Comparison of ENCODE assay signal across 16 mouse cellular contexts in the genomic region with DNA sequence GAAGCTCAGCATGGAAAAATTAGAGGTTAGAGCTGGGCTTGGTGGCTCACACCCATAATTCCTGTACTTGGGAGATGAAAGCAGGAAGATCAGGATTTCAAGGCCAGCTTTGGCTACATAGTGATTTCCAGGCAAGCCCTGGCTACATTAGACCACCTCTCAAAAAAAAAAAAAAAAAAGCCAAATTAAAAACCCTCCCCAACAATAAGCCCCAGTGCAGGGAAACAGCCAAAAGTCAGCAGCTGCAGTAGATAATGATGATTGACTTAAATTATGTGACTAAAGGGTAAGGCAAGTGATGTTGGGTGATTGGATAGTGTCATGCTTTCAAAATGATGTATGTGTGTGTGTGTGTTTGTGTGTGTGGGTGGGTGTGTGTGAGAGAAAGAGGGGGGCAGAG. TPM values are rescaled to one million over a fixed set of nuclear protein-coding genes. Genes with fewer than 3 reads are reported as not detected.
A peak's percentile ranks its signal among the peaks of the same experiment; 100 is the strongest.
DNase-seq lines count a peak whose midpoint lies in the region; ATAC-seq and TF ChIP-seq lines count a peak whose summit lies in the region.
"Had no signal": no experiment of that assay in that cellular context is flagged by ENCODE, and none has a peak within 500 bp of the region (broad histone marks: within the 10 kb centered on the region; RNA-seq: fewer than 3 reads in every experiment).

No protein-coding gene starts in this region.

- no peak for DNase-seq in liver
- DNase-seq in T-cell, adult 2 months (ENCODE audit: low spot score), result peak; percentile 9
- DNase-seq in liver, embryonic 14.5 days (ENCODE audit: low read depth in 3 of 3, low spot score in 3 of 3), result no peak
- no peak for DNase-seq in testis, postnatal 14 days (ENCODE audit: low spot score)
- no peak for DNase-seq in right cerebral cortex, postnatal 10 days (ENCODE audit: low spot score in 2 of 2)
- DNase-seq: adrenal gland, adult 2 months; adrenal gland, postnatal 25 days; cerebellum, adult 2 months; cerebellum, postnatal 14 days; heart, postnatal 4 days had no signal

- ATAC-seq in liver, embryonic 12.5 days, result no peak
- no peak for ATAC-seq in liver, embryonic 14.5 days (ENCODE audit: insufficient read depth)
- ATAC-seq: forebrain, embryonic 15.5 days; hindbrain, embryonic 16.5 days had no signal

- no peaks in the 10 kb centered on the region for H3K36me3 ChIP-seq in liver, embryonic 12.5 days
- no peaks in the 10 kb centered on the region for H3K36me3 ChIP-seq in liver, embryonic 14.5 days (replicated peaks; ENCODE audit: control insufficient read depth, insufficient read depth, low read depth)
- H3K36me3 ChIP-seq: embryonic facial prominence, embryonic 12.5 days; forebrain, embryonic 15.5 days; heart, embryonic 10.5 days; hindbrain, embryonic 12.5 days had no signal

- H3K9ac ChIP-seq in liver, embryonic 12.5 days, result no peak overlapping the region
- H3K9ac ChIP-seq in liver, embryonic 14.5 days (replicated peaks), result no peak overlapping the region
- H3K9ac ChIP-seq: embryonic facial prominence, embryonic 12.5 days; forebrain, embryonic 15.5 days; hindbrain, embryonic 12.5 days had no signal

- H3K4me3 ChIP-seq in liver, embryonic 12.5 days, result no peak overlapping the region
- H3K4me3 ChIP-seq in liver, embryonic 14.5 days (ENCODE audit: insufficient read depth in 1 of 2, low read depth in 2 of 2, low read length in 2 of 2), result no peak overlapping the region
- H3K4me3 ChIP-seq: embryonic facial prominence, embryonic 12.5 days; forebrain, embryonic 15.5 days; heart, embryonic 10.5 days; hindbrain, embryonic 12.5 days had no signal

- TF ChIP-seq CTCF in liver, embryonic 14.5 days (IDR thresholded peaks at IDR 0.05; ENCODE audit: low read depth), result no peak

- H3K4me1 ChIP-seq in liver, embryonic 12.5 days, result peaks cover 43% of the 10 kb centered on the region
- H3K4me1 ChIP-seq in liver, embryonic 14.5 days (replicated peaks; ENCODE audit: control insufficient read depth in 2 of 2, insufficient read depth in 2 of 2, low read length in 1 of 2), result peaks cover 18 to 19% of the 10 kb centered on the region in 2 experiments
- H3K4me1 ChIP-seq: embryonic facial prominence, embryonic 12.5 days; forebrain, embryonic 15.5 days; hindbrain, embryonic 12.5 days had no signal

- H3K9me3 ChIP-seq in liver, embryonic 12.5 days (replicated peaks), result no peaks in the 10 kb centered on the region
- H3K9me3 ChIP-seq in liver, embryonic 14.5 days (ENCODE audit: control insufficient read depth, low read length), result no peaks in the 10 kb centered on the region
- H3K9me3 ChIP-seq: embryonic facial prominence, embryonic 12.5 days; forebrain, embryonic 15.5 days; heart, embryonic 10.5 days; hindbrain, embryonic 12.5 days had no signal

- H3K27me3 ChIP-seq in liver, embryonic 12.5 days (replicated peaks), result no peaks in the 10 kb centered on the region
- H3K27me3 ChIP-seq in liver, embryonic 14.5 days (ENCODE audit: control insufficient read depth, insufficient read depth, low read length), result no peaks in the 10 kb centered on the region
- H3K27me3 ChIP-seq: embryonic facial prominence, embryonic 12.5 days; forebrain, embryonic 15.5 days; hindbrain, embryonic 12.5 days had no signal

- peak overlapping the region; percentile 63 for H3K27ac ChIP-seq in liver, embryonic 12.5 days
- H3K27ac ChIP-seq in liver, embryonic 14.5 days, result no peak overlapping the region
- H3K27ac ChIP-seq: embryonic facial prominence, embryonic 12.5 days; forebrain, embryonic 15.5 days; heart, embryonic 10.5 days; hindbrain, embryonic 12.5 days had no signal

- H3K4me2 ChIP-seq in liver, embryonic 12.5 days, result peak overlapping the region; percentile 52
- peak overlapping the region; percentile 33 for H3K4me2 ChIP-seq in liver, embryonic 14.5 days (ENCODE audit: low read depth)
- H3K4me2 ChIP-seq: embryonic facial prominence, embryonic 12.5 days; forebrain, embryonic 15.5 days; hindbrain, embryonic 12.5 days had no signal

- no peak for TF ChIP-seq EP300 in liver, embryonic 14.5 days (IDR thresholded peaks at IDR 0.05; ENCODE audit: low read depth)

RNA-seq across cellular contexts. Expression of a gene that starts 47.3 kb away (rescaled TPM):
- polyA plus RNA-seq in liver, embryonic 12.5 days (2016; fragmentation: Nextera tagmentation; extraction: Ambion mirVana), result 19.5 and 19.9 TPM in 2 replicates
- polyA plus RNA-seq in liver, embryonic 14.5 days (2012; rRNA removed), result 6.9 and 7.9 TPM in 2 replicates
- polyA plus RNA-seq in liver, embryonic 14.5 days (2014; fragmentation: Nextera tagmentation; extraction: Ambion mirVana), result 9.3 and 11.2 TPM in 2 replicates

RNA-seq across cellular contexts. Expression of a gene that starts 59.1 kb away (rescaled TPM):
- 61.3 and 63.3 TPM in 2 replicates for polyA plus RNA-seq in liver, embryonic 12.5 days (2016; fragmentation: Nextera tagmentation; extraction: Ambion mirVana)
- 31.4 and 35.9 TPM in 2 replicates for polyA plus RNA-seq in liver, embryonic 14.5 days (2012; rRNA removed)
- polyA plus RNA-seq in liver, embryonic 14.5 days (2014; fragmentation: Nextera tagmentation; extraction: Ambion mirVana), result 53.4 and 55.6 TPM in 2 replicates
